8 mouse cellular contexts compared by ENCODE assay signal in the genomic region with DNA sequence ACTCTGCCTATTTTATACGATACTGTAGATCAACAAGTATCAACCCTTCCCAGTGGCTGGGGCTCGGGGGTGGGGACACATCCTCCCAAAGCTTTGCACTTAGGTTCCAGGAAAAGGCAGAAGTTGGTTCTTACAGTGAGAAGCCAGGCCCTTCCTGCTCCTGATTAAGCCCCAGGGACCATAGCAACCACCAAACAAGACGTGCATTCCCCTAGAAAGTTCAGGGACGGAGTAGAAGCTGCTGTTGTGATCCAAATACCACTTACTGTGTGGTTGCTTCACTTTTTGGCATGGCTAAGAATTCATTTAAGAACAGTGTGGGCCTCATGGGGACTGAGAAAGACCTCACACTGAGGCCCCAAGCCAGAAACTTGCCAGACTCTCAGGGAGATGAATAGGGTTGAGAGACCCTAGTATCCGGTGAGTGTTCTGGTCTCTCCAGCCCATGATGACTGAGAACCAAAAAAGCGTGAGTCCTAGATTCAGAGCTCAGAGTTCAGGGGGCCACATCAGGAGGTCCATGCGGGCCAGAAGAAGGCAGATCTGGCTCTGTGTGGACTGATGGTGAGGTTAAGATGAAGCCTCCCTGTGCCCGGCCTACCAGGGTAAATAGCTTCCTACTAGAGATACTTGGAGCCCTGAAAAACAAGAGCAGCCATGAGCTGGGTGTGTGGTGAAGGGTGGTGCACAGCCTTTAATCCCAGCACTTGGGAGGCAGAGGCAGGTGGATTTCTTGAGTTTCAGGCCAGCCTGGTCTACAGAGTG. TPM values are rescaled to one million over a fixed set of nuclear protein-coding genes. Genes with fewer than 3 reads are reported as not detected.
DNase-seq lines count a peak whose midpoint lies in the region; ATAC-seq and TF ChIP-seq lines count a peak whose summit lies in the region.

No protein-coding gene starts in this region.

- peak; percentile 70 for DNase-seq in adrenal gland, adult 2 months
- no peak for DNase-seq in adrenal gland, postnatal 25 days
- DNase-seq in testis, postnatal 10 days (ENCODE audit: low spot score): no peak
- DNase-seq in c-Kit-positive CD71-positive TER-119-positive erythroid progenitor cells, embryonic 14.5 days (ENCODE audit: low spot score): no peak
- no peak for DNase-seq in B cell, adult 2 months
- DNase-seq in cerebellum, adult 9-11 months: no peak

- 68% methylated on average over 8 of the region's 8 CpGs for WGBS in intestine, postnatal 0 days

- peaks cover 3% of the 10 kb centered on the region for H3K4me1 ChIP-seq in testis, adult 2 months (ENCODE audit: control insufficient read depth, insufficient read depth, low read length)
- H3K4me1 ChIP-seq in intestine, postnatal 0 days (replicated peaks; ENCODE audit: control insufficient read depth, insufficient read depth, low read length): no peaks in the 10 kb centered on the region

- H3K4me2 ChIP-seq in intestine, postnatal 0 days (replicated peaks; ENCODE audit: low read depth): no peak overlapping the region

- H3K9ac ChIP-seq in intestine, postnatal 0 days (ENCODE audit: low read depth, low read length): no peak overlapping the region

- no peak for TF ChIP-seq POLR2A in testis, adult 2 months (IDR thresholded peaks at IDR 0.05; ENCODE audit: control insufficient read depth, low read depth, low read length)

- ATAC-seq in intestine, postnatal 0 days: peak; percentile 32; the same call in 1 of the 2 replicates

- peak overlapping the region; percentile 23; the same call in 1 of the 2 replicates for H3K27ac ChIP-seq in testis, adult 2 months (ENCODE audit: control insufficient read depth, insufficient read depth, low read depth, low read length)
- H3K27ac ChIP-seq in intestine, postnatal 0 days (ENCODE audit: low read depth, low read length): no peak overlapping the region

- TF ChIP-seq CTCF in testis, adult 2 months (IDR thresholded peaks at IDR 0.05; ENCODE audit: control insufficient read depth, insufficient read depth, insufficient replicate concordance, low read depth, low read length): no peak
- no peak for TF ChIP-seq CTCF in intestine, postnatal 0 days (IDR thresholded peaks at IDR 0.05; ENCODE audit: low read depth)

- H3K27me3 ChIP-seq in testis, adult 2 months (ENCODE audit: control insufficient read depth, insufficient read depth, low read length): no peaks in the 10 kb centered on the region
- H3K27me3 ChIP-seq in intestine, postnatal 0 days (replicated peaks; ENCODE audit: control insufficient read depth, insufficient read depth, low read length): no peaks in the 10 kb centered on the region

- H3K9me3 ChIP-seq in intestine, postnatal 0 days (ENCODE audit: control insufficient read depth): no peaks in the 10 kb centered on the region

- no peak overlapping the region for H3K4me3 ChIP-seq in testis, adult 2 months (ENCODE audit: control insufficient read depth, low read depth, low read length)
- no peak overlapping the region for H3K4me3 ChIP-seq in intestine, postnatal 0 days (ENCODE audit: low read depth, low read length)

- no peaks in the 10 kb centered on the region for H3K36me3 ChIP-seq in testis, adult 2 months (ENCODE audit: control insufficient read depth, insufficient read depth, low read length)
- no peaks in the 10 kb centered on the region for H3K36me3 ChIP-seq in intestine, postnatal 0 days (ENCODE audit: control insufficient read depth, insufficient read depth)

RNA-seq across cellular contexts. Expression of a gene that starts 24.1 kb away (rescaled TPM):
- total RNA-seq in adrenal gland, adult 2 months (2021): 10 to 100 TPM; 58.6 to 72.1 TPM
- polyA plus RNA-seq in adrenal gland, adult 2 months (2012; rRNA removed): 91.5 and 110 TPM in 2 replicates
- total RNA-seq in adrenal gland, postnatal 25 days (2021): 114 and 123 TPM in 2 replicates
- 35.9 and 39.9 TPM in 2 replicates for polyA plus RNA-seq in testis, adult 2 months (2012; rRNA removed)
- 9.9 and 11.7 TPM in 2 replicates for polyA plus RNA-seq in intestine, postnatal 0 days (2015; fragmentation: Nextera tagmentation; extraction: Ambion mirVana)

RNA-seq across cellular contexts. Expression of a gene that starts 53.7 kb away (rescaled TPM):
- total RNA-seq in adrenal gland, adult 2 months (2021): 10 to 100 TPM in 1 of 2 experiments, 1 to 10 TPM in 1; 9.6 to 11.4 TPM
- polyA plus RNA-seq in adrenal gland, adult 2 months (2012; rRNA removed): 42.3 and 44.3 TPM in 2 replicates
- 14.5 and 19.8 TPM in 2 replicates for total RNA-seq in adrenal gland, postnatal 25 days (2021)
- polyA plus RNA-seq in testis, adult 2 months (2012; rRNA removed): 8.5 and 8.9 TPM in 2 replicates
- 5.6 and 6.2 TPM in 2 replicates for polyA plus RNA-seq in intestine, postnatal 0 days (2015; fragmentation: Nextera tagmentation; extraction: Ambion mirVana)
